Mouse (Mus musculus) liver, adult 2 months (tissue): ENCODE results near the gene Tiam2. TPM values are rescaled to one million over a fixed set of nuclear protein-coding genes. Genes with fewer than 3 reads are reported as not detected.

Experiments
- DNase-seq: peaks from one replicate; pipeline ENCODE4 v3.0.0-alpha.2; 2011; ENCODE audit warnings: low read depth, low spot score; ENCODE audit errors: extremely low read depth
- H3K27ac ChIP-seq: fragments of 200-500 bp; replicated peaks from 2 replicates; pipeline ENCODE4 v1.5.1; 2012; ENCODE audit warnings: low read depth, mild to moderate bottlenecking, control low read depth, inconsistent platforms, low read length; ENCODE audit not compliant: insufficient read depth
- H3K27me3 ChIP-seq: fragments of 200-500 bp; 2 replicates; pipeline ENCODE4 v1.6.1; 2012; ENCODE audit warnings: mild to moderate bottlenecking, moderate library complexity, low read length, inconsistent platforms; ENCODE audit not compliant: control insufficient read depth, insufficient read depth
- H3K36me3 ChIP-seq: fragments of 200-500 bp; 2 replicates; pipeline ENCODE4 v1.6.1; 2012; ENCODE audit warnings: low read length, inconsistent platforms; ENCODE audit not compliant: control insufficient read depth, insufficient read depth
- H3K4me1 ChIP-seq: fragments of 200-500 bp; 2 replicates; pipeline ENCODE4 v1.6.1; 2011; ENCODE audit warnings: low read length; ENCODE audit not compliant: control insufficient read depth, insufficient read depth
- H3K4me3 ChIP-seq: fragments of 200-500 bp; 2 replicates; pipeline ENCODE4 v1.5.1; 2011; ENCODE audit warnings: low read depth, mild to moderate bottlenecking, control low read depth, low read length, moderate library complexity; ENCODE audit not compliant: insufficient read depth
- H3K79me2 ChIP-seq: fragments of 200-500 bp; 2 replicates; pipeline ENCODE4 v1.6.1; 2012; ENCODE audit warnings: inconsistent platforms, mild to moderate bottlenecking, low read length, moderate library complexity; ENCODE audit not compliant: control insufficient read depth, insufficient read depth
- H3K9ac ChIP-seq: fragments of 200-500 bp; 2 replicates; pipeline ENCODE4 v1.6.1; 2012; ENCODE audit warnings: low read depth, mild to moderate bottlenecking, control low read depth, inconsistent platforms, low read length
- CTCF ChIP-seq: fragments of 200-500 bp; IDR thresholded peaks from 2 replicates; pipeline ENCODE4 v1.5.1; 2011; ENCODE audit warnings: low read depth, low read length, control low read depth
- POLR2A ChIP-seq: fragments of 200-500 bp; IDR thresholded peaks from 2 replicates; pipeline ENCODE4 v1.6.1; 2011; ENCODE audit warnings: low read length, control low read depth; ENCODE audit not compliant: insufficient read depth; ENCODE audit errors: extremely low read depth
- WGBS: fragments of 180-500 bp; shearing (Covaris S2); methylation state at CpG from one replicate; pipeline ENCODE4 v1.1.7; 2018; 5-methylcytosine and 5-hydroxymethylcytosine counted together
- polyA plus RNA-seq: library from polyadenylated mRNA; depleted of rRNA; stranded (reverse); fragments of >200 nt; gene quantifications from 2 replicates; pipeline ENCODE4 v1.2.3, GENCODE M21; 2012
- total RNA-seq: library from RNA; depleted of rRNA; stranded (reverse); fragments of >200 nt; gene quantifications from 2 replicates; pipeline ENCODE4 v1.2.3, GENCODE M21; 2014

The Tiam2 gene
- total and polyA plus RNA-seq, 2 experiments, result 2.9 to 5.2 TPM

GRCm38 (mm10) chr17:3467636-3468324 is 141.4 kb downstream of the Tiam2 start:
- H3K27me3 ChIP-seq, result no peaks in the 10 kb centered on the region

DNA sequence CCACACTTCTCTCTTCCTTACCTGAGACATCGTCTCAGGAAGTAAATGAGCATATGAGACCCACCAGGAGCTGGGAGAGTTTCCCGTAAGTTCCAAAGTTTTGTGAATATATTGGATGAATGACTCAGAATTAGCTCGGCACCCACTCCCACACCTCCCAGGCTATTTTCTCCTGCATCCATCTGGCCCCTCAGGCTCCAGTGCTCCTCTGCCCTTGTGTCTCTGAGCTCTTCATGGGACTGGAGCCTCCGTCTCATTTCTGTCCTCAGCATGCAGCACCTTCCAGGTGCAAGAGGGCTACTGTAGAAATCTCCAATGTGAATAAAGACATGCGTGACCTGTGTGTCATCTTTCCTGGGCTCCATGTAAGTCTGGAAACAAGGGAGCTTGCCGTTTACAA is 145.6 kb downstream of the Tiam2 start:
- no peaks in the 10 kb centered on the region for H3K36me3 ChIP-seq
- no peak overlapping the region for H3K4me3 ChIP-seq
- TF ChIP-seq CTCF (no peak), POLR2A (no peak)
- no peak overlapping the region for H3K27ac ChIP-seq
- WGBS, result 88% methylated on average over 6 of the region's 6 CpGs
- no peaks in the 10 kb centered on the region; the same call in 1 of the 2 replicates for H3K79me2 ChIP-seq
- no peaks in the 10 kb centered on the region for H3K4me1 ChIP-seq
- DNase-seq, result no peak
- H3K9ac ChIP-seq, result no peak overlapping the region
- H3K27me3 ChIP-seq, result no peaks in the 10 kb centered on the region

More at GRCm38 (mm10) chr17:3467636-3468324, 141.4 kb downstream of the Tiam2 start:
- Histone ChIP-seq H3K36me3 (no peaks in the 10 kb centered on the region), H3K27ac (no peak overlapping the region), H3K4me3 (no peak overlapping the region), H3K79me2 (no peaks in the 10 kb centered on the region; the same call in 1 of the 2 replicates), H3K4me1 (peaks cover 3% of the 10 kb centered on the region; the same call in 1 of the 2 replicates), H3K9ac (no peak overlapping the region)
- WGBS, result 89% methylated on average over 8 of the region's 8 CpGs
- TF ChIP-seq CTCF (no peak), POLR2A (no peak)
- DNase-seq, result no peak

- H3K4me1 ChIP-seq, result no peaks in the 10 kb centered on the region
- H3K9ac ChIP-seq, result no peak overlapping the region
- H3K27ac ChIP-seq, result no peak overlapping the region
- H3K27me3 ChIP-seq, result no peaks in the 10 kb centered on the region
- H3K36me3 ChIP-seq, result no peaks in the 10 kb centered on the region
- no peaks in the 10 kb centered on the region; the same call in 1 of the 2 replicates for H3K79me2 ChIP-seq
- no peak overlapping the region for H3K4me3 ChIP-seq
- no peak for TF ChIP-seq POLR2A
- no peak for TF ChIP-seq CTCF
- DNase-seq, result no peak
- 69% methylated on average over 2 of the region's 2 CpGs for WGBS
Measured at GRCm38 (mm10) chr17:3476546-3476945, 150.2 kb downstream of the Tiam2 start.

GRCm38 (mm10) chr17:3481576-3482575 is 155.5 kb downstream of the Tiam2 start:
- H3K4me1 ChIP-seq, result peaks cover 2% of the 10 kb centered on the region; the same call in 1 of the 2 replicates
- no peaks in the 10 kb centered on the region; the same call in 1 of the 2 replicates for H3K79me2 ChIP-seq
- H3K27me3 ChIP-seq, result no peaks in the 10 kb centered on the region
- no peaks in the 10 kb centered on the region for H3K36me3 ChIP-seq
- TF ChIP-seq POLR2A (no peak), CTCF (peak; percentile 38)
- H3K4me3 ChIP-seq, result no peak overlapping the region
- 75% methylated on average over 7 of the region's 7 CpGs for WGBS
- no peak overlapping the region for H3K9ac ChIP-seq
- no peak for DNase-seq
- H3K27ac ChIP-seq, result no peak overlapping the region

- 85% methylated on average over 8 of the region's 8 CpGs for WGBS
- no peaks in the 10 kb centered on the region for H3K27me3 ChIP-seq
- peaks cover 7% of the 10 kb centered on the region for H3K4me1 ChIP-seq
- TF ChIP-seq CTCF (no peak), POLR2A (no peak)
- no peak for DNase-seq
- H3K79me2 ChIP-seq, result no peaks in the 10 kb centered on the region
- no peak overlapping the region for H3K9ac ChIP-seq
- H3K4me3 ChIP-seq, result no peak overlapping the region
- no peaks in the 10 kb centered on the region for H3K36me3 ChIP-seq
- no peak overlapping the region for H3K27ac ChIP-seq
Measured at GRCm38 (mm10) chr17:3483091-3483490, 156.7 kb downstream of the Tiam2 start.
